Mouse (Mus musculus) layer of hippocampus, adult 9-10 months (tissue): Measurements from ENCODE around the gene BC028528.
"Not testable (repeated sequence)": the region's sequence is repeated elsewhere in the genome, so short reads cannot be mapped to it uniquely, and the experiment has no call there.

Source experiments
- DNase-seq: peaks from one replicate; pipeline ENCODE4 v3.0.0; 2022; ENCODE audit warnings: low spot score

The BC028528 gene

DNA sequence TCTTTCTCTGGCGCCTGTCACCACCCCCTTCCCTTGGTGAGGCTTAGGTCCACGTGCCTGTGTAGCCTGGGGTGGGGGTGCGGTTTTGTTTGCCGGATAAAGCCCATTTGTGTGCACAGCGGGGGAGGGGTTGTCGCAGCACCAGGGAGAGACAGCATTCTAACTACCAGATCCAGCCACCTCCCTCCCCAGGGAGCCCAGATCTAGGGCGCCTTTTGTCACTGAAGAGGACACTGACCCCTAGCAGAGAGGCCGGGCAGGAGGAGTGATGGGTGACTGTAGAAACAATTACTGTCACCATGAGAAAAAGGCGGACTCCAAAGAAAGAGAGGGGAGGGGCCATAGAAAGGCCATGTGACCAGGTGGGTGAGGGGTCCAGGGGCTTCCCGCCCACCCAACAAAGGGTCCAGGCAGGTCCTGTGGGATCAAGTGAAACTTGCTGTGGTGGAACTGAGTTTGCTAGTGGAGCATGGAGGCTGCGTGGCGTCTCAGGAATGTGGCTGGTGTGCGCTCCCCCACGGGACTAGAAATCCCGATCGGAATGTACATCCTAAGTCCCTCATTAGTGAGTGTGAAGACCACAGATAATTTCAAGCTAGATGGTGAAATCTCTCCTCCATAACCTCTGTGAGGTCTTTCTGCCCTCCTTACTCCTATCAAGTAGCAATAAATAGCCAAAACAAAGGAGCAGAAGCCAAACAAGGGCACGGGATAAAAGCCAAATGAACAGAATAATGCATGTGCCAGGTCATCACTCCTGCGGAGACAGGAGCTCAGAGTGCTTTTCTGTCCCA, 13.5 kb upstream of the BC028528 start:
- no peak for DNase-seq

DNA sequence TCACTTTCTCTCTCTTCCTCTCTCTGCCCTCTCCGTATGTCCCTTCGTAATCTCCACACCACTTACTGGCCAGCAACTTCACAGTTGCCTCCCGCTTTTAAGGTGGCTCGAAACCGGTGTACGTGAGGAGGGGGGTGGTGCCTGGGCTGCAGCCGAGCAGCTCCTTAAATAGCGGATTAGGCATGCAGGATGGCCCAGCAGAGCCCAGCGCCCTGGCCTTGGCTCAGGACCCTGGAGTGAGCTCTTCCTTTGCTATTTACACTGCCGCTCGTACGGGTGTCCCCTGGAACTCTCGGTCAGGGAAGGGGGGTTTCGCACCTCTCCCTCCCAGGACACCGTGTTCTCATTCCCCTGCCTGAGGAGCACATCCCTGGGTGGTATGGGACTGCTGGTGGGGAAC, 12.8 kb upstream of the BC028528 start, which contains the start of gene Car14:
Car14 (minus strand) TSS at position 124 of the 400 bp plus-strand sequence.
- DNase-seq = no peak

DNA sequence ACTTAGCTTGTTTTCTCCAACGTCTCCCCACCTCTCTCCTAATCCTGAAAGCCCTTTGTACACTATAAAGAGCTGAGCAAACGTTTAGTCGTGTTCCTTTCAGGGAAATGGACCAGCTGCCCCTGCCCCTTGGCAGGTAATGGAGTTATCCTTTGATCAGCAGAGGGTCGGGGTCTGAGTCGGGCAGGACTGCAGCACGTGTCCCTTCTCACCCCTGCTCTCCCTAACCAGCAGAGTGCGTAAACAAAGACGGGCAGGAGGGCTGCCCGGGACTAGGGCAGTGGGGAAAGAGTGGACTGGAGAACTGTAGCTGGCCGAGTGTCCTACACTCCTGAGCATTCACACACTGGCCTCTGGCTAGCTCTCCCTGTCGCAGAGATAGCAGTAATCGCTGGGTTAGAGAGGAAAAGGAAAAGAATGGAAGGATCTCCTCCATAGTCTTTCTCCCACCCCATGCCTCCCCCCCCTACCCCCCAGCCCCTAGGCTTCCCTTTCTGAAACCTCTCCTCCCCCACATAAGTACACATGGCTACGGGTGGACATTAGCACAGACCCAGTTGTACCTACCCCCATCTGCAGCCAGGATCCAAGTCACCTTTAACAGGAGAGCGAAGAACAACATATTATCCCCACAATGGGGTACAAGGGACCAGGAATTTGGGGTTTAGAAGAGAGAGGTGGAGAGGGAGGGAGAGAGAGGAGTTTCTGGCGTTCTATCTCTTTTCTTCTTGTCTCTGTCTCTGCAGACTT, 12.1 kb upstream of the BC028528 start:
- no peak for DNase-seq

DNA sequence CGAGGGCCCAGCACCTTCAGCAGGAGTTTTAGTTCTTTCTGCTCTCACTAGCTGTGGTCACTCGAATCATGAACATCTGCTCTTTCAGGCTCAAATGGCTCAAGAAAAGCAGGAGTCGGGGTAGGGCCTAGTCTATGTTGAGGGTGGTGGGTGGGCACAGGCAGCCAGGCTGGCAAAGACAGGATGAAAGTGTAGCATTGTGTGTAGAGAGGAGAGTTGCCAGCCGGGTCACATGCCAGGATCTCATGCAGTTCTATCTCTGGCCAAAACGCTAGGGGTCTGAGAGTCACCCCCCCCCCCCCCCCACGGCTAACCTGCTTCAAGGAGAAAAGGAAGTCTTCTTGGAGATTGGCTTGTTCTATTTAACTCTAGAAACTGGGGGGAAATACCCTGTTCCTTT, 10.8 kb upstream of the BC028528 start:
- DNase-seq = no peak

DNA sequence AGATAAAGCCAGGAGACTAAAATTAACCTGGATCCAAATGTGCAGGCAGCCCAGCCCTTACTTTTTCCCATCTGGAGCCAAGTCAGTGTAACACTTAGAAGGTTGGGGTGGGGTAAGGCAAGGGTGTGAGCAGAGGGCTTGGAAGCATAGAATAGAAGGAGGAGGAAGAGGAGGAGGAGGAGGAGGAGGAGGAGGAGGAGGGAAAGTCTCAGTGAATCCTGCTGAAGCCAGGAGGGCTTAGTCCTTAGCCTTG, 10.5 kb upstream of the BC028528 start:
- no peak for DNase-seq

DNA sequence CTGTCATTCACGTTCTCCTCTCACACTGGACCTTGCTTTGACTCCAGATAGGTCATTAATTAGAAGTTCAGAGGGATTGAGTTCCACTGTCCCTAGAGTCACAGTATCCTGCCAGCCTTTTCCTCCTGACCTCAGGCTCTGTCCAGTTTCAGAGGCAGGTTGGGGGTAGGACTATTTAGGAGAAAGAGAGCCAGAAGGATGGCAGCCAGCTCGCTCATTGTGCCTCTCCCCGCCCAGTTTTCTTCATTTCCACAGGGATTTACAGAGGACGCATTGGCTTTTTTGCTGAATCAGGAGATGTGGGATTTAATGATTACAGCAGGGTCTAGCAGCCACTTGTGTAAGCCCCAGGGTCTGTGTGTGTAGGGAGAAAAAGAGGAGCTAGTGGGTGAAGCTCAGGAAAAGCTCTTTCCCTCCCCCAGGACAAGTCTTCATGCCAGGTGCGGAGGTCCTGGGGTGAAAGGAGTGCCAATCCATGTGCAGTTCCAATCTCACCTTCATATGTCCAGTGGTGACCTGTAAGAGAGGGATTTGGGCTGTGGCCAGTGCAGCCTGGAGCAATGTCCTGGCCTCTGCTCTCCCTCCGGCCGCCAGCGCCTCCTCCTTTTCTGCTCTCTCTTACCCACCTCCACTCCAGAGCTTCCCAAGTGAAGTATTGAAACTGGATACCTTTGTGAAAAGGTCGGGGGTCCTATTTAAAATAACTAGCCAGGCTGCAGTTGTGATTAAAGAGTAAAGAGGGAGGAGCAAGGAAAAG, 10.0 kb upstream of the BC028528 start:
- no peak for DNase-seq

DNA sequence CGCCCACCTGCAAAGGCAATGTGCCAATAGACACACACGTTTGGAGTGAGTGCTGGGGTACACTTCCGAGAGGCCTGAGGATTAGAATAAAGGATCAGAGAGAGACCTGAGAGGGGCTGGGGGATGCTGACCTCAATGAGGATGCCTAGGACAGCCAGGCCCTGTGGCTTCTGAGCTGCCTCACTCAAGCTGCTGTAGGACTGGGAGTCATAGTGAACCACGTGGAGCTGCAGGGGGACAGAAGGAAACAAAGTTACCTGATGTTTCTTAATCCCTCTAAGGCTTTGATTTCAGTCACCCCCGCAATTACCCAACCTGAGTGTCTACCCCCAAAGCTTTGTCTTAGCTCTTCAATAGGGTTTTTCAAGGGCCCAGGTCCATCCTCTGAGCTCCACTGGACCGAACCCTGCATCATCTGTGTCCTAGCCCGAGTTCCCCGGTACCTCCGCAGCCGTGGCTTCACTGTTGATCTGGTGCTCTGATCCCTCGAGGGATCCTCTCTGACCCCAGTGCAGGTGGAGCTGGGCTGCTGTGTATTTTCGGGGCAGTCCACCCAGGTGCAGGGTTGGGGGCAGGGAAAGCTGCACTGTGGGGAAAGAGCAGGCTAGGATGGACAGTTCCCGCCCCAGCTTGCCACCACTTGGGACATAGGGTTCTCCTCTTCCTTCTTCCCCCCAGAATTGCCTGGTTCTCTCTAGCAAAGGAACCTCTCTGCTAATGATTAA, 8.2 kb upstream of the BC028528 start:
- no peak for DNase-seq

DNA sequence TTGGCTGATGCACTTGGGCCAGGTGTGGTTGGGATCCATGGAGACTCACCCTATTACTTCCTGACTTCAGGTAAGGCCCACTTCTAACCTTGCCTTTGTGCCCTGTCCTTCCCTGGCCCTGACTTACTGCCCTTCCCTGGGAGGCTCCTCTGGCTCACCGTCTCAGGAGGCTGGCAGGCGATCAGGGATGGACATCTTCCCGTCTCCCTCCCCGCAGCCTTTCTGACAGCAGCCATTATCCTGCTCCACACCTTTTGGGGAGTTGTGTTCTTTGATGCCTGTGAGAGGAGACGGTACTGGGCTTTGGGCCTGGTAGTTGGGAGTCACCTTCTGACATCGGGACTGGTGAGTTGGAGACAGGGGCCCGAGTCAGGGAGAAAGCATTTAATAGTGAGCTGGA, 3.7 kb upstream of the BC028528 start:
- DNase-seq = not testable (repeated sequence)

DNA sequence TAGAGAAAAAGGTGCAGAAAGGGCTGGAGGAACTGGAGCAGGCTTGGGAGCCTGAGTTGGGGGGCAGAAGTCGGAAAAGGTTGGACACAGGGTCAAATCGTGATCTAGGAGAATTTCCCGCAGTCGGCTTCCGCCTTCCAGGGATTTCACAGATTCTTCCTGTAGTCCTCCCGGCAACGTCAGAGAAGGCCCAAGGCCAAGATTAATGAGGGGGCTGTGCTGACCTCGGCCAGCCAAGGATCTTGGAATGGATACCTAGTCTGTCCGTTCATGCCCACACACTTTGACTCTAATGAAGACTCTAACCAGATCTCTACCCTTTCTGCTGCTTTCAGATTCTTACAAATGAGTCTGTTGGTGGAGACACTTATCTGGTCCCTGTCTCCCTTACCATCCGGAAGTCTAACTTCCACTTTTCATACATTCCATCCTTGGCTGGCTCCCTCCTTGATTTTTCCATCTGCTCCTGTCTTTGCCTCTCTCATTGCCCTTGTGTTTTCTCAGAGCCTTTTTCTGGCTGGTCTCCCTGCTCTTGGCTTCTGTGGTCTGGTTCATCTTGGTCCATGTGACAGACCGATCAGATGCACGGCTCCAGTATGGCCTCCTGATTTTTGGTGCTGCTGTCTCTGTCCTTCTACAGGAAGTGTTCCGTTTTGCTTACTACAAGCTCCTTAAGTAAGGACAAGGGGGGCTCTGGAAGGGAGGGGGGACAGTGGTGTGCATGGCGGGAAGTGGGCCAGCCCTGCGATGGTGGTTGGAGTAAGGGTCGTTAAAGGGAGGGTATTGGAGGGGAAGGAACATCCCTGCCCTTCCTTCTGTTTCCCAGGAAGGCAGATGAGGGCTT, 2.7 kb upstream of the BC028528 start:
- DNase-seq = no peak

DNA sequence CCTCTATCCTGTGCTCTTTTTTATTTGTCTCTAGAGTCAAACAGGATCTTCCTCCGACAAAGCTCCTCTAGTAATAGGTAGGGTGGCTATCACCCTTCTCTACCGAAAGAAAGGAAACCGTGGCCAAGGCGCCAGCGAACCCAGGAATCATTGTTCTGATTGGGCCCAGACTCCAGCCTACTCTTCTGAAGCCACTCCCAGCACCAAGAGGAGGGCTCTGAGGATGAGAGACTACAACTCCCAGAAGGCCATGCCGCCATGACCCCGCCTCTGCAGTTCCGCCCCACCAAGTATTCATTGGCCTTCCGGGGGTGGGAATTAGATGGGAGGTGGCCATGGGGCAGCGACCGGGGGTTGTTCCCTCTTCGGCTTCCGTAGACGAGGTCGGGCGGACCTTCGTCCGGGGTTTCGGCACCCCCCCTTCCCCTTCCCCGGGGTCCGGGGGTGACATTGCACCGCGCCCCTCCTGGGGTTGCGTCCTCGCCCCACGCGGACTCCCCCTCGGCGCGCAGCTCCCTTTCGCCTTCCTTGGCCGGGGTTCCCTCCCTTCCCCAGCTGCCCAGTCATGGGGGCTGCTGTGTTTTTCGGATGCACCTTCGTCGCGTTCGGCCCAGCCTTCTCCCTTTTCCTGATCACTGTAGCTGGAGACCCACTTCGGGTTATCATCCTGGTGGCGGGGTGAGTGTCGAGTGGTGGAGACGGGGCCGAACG, 2.0 kb upstream of the BC028528 start, which contains the start of gene Aph1a:
Aph1a (plus strand) TSS at position 364 of the 711 bp plus-strand sequence.
- DNase-seq = peak; percentile 90

DNA sequence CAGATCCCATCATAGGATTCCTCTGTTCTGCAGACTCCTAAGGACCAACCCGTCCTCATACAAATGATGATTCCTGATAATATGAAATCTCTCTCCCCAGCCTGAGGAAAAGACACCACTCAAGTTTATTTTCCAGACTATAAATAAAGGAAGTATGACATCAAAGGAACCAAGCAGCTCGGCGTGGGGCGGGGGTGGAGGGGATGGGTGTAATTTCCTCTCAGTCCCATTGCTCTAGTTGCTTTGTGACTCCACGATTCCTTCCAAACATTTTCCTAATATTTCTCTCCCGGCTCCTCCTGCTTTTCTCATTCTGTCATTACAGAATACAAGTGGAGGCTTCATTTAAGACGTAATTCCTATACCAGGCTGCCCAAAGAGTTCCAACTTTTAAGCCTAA, 1.3 kb upstream of the BC028528 start:
- DNase-seq = no peak

DNA sequence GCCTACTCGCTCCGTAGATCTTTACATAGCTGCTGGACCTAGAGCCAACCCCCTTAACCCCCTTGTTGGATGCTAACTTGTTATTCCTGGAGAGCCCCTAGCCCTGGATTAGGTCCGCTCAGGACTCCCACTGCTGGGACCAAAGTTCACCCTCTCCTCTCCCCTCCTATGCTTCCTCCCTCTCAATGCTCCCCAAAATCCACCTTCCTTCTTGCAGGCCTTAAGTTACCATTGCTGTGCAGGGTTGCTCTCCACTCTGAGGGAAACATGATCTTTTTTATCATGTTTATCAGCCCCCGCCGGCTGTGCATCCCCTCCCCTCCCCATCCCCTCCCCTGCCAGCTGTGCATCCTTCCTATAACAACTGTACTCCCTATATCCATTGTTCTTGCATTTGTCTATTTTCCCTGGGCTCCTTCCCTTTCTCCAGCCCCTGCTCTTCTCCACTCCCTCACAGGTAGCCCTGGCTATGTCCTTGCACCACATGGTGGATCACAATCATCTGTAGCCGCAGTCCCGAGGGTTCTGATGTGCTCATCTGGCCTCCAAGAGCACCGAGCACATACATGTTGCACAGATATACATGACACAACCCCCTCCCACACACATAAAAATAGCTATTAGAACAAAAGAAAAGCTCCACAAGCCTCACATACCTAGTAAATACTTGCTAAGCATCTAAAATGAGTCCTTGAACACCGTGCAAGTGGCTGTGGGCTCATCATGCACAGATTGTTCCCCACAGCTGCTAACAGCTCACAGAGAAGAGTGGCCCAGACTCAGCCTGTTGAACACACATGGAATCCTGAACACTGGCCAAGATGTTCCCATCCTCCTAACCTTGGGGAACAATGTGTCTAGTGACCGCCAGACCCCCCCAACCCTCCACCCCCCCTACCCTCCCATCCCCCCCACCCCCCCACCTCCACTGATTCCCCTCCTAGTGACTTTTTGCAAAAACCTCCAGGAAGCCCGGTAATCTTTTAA, 554 bp upstream of the BC028528 start:
- DNase-seq = no peak

DNA sequence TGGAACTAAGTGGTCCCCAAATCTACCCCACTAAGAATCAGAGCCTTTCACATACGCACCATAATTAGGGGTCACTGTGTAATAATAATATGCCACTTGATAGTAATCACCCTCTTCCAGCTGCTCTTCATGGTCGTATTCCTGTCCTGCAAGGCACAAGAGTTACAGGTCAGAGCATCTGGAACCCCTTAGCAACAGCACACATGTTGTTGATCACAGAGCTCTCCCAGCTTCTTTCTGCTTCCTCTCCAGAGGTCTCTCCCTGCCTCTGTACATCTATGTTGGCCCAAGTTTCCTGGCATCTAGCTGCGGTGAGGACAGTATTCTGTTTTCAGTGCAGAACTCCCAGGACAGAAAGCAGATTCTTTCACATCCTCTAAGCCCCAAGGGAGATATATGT, 2.1 kb downstream of the BC028528 start:
- no peak for DNase-seq

DNA sequence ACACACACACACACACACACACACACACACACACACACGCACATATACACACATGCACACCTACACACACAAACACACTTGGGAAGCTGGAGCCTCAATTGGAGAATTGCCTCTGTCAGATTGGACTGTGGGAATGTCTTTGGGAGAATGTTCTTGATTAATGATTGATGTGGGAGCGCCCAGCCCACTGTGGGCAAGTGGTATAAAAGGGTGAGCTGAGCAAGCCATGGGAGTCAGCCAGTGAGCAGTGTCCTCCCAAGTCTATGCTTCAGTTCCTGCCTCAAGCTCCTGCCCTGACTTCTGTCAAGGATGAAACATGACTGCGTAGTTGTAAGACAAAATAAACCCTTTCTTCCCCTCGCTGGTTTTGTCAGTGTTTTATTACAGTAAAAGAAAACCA, 4.2 kb downstream of the BC028528 start:
- no peak for DNase-seq

DNA sequence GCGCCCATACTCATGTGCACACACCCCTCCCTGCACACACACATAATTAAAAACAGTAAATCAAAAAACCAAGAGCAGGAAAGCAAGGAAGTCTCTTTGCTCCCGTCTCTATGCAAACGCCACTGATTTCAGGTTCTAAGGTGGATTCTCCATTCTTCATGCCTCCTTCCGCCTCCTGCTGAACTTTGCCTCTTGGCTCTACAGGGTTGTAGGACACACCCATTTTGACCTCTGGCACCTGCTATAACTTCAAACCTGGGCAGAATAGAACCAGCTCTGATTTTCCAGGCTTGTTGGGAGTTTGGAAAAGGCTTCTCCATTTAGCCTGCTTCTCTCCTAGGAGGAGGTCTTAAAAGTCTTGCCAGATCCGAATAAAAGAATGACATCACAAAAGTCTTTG, 7.4 kb downstream of the BC028528 start:
- DNase-seq = no peak

DNA sequence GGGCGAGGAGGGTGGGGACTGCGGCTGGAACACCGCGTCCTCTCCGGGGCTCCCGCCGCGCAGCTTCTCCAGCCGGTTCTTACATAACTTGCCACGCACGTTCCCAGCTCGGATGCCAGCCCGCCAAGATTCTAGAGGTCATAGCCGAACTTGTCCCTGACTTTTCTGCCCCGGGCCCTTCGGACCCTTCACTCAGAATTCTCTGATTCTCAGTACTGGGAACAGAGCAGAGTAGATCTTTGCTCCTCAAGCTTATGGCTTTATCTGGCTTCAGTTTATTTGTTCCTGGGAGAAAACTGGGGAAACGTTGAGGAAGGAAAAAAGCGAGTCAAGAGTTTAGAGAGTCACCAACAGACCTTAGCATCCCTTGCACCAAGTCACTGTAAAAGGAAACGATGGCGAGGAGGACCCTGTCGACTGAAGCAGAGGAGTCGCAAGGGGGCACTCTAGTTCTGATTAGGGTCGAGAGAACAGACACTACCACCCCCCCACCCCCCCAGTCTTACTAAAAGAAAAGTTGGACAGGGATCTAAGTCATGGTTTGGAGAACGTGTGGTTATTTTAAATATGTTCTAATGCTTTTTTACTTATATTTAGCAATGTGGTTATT, 8.9 kb downstream of the BC028528 start:
- DNase-seq = peak; percentile 78

DNA sequence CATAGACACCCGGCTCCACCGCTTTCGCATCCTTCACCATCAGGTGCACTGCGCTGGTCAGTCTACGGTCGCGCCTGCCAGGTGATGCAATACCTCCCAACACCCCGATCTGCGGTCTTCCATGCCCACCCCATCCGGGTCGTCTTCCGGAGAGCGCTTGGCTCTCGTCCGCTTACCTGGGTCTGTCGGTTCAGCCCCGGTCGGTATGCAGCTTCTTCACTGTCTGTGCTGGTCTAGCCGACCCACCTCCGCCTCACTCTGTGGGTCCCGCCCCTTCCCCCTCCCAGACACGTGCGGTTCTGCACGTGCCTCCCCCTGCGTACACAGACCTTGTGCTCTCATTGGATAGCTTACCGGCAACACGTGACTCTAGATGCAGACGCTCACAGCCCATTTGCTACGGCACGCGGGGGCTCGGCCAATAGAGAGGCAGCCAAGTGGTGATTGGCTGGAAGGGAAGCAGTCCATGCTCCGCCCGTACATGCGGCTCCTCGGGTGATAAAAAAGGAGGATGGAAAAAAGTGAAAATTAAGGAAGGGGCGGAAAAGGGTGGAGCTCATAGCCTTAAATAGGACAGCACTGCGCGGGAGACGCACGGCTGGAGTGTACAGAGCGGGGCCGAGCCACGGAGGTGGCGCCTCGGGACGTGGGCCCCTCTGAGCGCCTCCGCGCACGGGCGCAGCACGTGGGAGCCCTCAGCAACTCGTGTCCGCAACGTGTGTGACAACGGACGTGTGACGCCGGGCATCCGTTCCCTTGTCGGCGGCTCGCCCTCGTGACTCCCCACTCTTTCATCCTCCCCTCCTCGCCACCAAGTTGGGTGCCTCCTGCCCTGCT, 9.6 kb downstream of the BC028528 start, which contains the start of gene Ciart:
Ciart (minus strand) TSS at position 273 of the 837 bp plus-strand sequence.
- peak; percentile 93 for DNase-seq

DNA sequence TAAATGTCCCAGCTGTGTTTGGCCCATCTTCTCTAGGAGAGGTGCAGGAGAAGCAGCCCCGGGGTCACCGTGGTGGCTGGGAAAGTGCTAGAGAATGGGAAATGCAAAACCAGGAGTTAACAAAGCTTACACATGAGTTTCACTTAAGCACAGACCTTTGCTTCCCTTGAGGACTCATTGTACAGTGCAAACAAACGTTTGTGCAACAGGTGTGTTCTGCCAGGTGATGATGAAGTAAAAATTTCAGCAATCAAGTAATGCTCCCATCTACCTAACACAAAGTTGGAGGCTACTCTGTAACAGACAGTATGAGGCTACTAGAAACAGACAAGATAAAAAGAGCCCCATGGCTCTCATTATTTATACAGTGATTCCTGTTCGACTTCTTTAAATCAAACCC, 12.7 kb downstream of the BC028528 start:
- no peak for DNase-seq
